Mouse (Mus musculus): ENCODE measurements around the gene Chad.

The Chad gene

DNA sequence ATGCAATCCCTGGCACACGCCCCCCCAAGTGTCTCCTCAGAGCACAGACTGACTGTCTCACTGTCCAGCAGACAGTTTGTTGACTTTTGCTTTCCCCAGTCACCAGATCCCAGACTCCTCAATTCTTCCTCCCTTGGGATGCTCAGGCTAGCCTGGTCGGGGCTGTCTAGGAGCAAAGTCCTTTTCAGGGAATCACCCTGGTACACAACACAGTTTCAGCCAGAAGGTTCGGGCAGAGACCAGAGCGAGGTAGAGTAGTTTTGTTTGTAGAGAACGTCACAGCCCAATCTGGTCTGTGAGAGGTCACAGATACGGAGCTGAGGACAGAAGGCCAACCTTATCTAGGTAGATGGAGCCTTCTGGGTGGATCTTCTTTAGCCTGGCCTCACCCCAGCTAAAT is 1.7 kb downstream of the Chad start:
- DNase-seq, result no peak

DNA sequence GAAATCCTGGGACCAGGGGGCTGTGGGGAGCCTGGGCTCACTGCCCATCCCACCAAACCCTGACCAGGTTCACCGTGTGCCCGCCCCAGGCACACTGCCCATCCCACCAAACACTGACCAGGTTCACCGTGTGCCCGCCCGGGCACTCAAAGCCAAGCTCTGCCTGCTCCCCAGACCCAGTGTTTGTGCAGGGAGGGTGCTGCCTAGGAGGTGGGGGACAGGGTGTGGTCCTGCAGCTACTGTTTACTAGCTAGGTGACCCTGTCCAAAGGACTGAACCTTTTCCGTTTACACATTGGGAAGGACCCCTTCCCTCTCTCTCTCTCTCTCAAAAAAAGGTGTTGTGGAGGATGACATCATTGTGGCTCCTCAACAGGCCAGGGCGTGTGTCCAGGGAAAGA is 2.5 kb downstream of the Chad start:
- no peak for DNase-seq

DNA sequence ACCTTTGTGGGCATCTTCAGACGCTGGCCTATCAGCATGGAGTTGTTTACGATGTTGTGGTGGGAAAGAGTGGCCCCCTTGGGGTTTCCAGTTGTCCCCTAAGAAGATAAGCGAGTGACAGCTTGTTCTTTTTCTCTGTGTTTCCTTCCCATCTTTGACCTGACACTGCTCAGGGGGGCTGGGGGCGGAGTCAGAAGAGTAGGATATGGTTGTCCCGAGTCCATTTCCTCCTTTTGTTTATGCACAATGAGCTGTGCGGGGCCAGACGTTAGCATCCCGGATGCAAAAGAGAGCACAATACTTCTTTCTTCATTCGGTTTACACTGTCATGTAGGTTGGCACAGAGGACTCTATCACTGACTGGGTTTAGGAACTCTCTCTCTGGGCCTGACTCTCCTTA is 5.8 kb downstream of the Chad start:
- DNase-seq, result peak; percentile 96

- DNase-seq, result no peak
Measured at GRCm38 (mm10) chr11:94571850-94572249, 7.0 kb downstream of the Chad start.

GRCm38 (mm10) chr11:94574560-94574959 is 9.7 kb downstream of the Chad start:
- no peak for DNase-seq

DNA sequence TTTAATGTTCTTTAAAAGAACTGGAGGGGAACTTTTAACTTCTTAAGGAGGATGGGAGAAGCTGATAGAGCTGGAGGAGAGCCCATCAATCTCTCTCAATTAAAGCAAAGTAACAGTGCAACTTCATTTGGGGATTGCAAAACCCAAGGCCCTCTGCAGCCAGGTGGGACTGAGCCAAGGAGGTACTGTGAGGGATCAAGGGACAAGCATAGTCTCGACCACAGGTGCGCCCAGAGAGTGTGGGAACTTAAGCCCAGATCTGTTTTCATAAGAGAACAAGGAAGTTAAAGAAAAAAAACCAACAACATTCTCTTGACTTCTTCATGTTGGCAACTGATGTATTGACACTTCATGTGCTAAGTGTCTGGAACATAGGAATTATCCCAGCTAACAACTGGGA is 10.2 kb downstream of the Chad start:
- no peak for DNase-seq

DNA sequence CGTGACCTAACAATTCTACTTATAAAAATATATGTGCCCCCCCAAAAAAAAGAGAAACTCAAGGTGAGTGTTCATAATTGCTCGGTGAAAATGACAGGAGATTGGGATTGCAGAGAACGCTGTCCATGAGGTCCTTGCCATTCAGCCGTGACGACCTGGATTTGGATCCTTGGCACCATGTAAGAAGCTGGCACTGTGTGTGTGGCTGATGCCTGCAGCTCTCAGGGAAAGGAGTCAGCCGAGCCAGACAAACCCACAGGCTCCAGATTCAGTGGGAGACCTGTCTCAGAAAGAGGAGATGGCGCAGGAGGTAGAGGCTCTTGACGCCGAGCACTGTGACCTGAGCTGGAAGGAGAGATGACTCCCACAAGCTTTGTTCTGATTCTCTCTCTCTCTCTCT is 11.5 kb downstream of the Chad start:
- no peak for DNase-seq

DNA sequence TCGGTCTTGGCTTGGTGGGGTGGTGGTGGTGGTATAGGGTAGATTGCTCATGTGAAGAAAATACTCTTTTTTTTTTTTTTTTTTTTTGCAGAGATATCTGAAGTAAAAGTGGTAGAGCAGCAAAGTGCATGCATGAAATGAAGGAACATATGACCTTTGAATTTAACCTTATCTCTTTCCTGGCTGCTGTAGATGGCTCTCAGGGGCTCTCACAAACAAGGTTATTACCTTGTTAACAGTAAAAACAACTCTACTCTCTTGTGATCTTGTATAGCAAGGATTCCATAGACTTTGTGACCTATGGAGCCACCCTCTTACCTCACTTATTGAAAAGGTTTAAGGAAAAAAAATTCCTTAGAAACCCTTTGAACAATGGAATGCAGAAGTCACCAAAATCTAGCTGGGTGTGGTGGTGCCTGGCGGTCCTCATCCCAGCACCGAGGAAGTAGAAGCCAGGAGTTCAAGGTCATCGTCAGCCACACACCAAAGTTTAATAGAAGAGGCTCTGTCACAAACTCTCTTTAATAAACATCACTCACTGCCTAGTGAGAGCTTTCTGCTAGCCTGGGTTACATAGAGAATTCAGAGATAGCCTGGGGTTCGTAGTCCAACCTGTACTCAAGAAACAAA is 15.4 kb downstream of the Chad start:
- no peak for DNase-seq

GRCm38 (mm10) chr11:94585091-94585490 is 20.2 kb downstream of the Chad start:
- DNase-seq, result no peak

DNA sequence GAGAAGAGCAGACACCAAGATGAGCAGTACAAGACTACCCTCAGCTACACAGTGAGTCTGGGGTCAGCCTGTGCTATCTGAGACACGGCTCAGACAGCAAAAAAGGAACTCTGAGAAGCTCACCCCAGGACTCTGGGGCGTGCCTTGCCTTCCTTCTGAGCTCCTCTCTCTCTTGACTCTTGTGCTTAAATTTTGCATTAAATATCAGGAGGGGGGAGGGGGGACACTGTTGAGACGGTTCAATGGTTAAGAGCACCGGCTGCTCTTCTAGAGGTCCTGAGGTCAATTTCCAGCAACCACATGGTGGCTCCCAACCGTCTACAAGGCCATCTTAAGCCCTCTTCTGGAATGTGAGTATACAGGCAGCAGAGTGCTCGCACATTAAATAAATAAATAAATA is 22.7 kb downstream of the Chad start:
- DNase-seq, result no peak

DNA sequence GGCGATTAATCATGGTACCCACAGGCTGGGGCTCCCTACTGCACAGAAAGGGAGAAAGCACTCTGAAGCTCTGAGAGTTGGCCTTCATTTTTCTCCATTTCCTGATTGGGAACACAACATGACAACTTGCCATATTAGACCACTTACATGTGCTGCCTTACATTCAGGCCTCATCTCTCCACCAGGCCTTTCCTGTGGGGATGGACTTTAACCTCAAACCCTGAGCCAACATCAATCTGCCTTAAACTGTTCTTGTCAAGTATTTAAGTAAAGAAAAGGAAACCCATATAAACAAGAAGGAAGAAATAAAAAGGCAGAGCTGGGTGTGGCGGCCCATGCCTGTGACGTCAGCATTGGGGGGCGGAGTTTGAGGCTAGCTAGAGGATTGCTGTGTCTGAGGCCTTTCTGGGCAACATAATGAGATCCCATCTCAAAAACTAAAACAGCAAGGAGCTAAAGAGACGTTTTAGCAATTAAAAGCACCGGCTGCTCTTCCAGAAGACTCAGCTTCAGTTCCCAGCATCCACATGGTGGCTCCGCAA is 31.5 kb downstream of the Chad start:
- DNase-seq, result no peak

- DNase-seq, result peak; percentile 96
Measured at GRCm38 (mm10) chr11:94597319-94597718, 32.5 kb downstream of the Chad start.

GRCm38 (mm10) chr11:94598437-94599120 is 33.7 kb downstream of the Chad start:
- no peak for DNase-seq

- no peak for DNase-seq
Measured at GRCm38 (mm10) chr11:94600447-94600846, 35.6 kb downstream of the Chad start.

GRCm38 (mm10) chr11:94601321-94602281 is 36.8 kb downstream of the Chad start, which contains the start of gene Acsf2:
Gene Acsf2, minus strand, starts transcription at chr11:94601871.
- DNase-seq, result peak; percentile 99

DNA sequence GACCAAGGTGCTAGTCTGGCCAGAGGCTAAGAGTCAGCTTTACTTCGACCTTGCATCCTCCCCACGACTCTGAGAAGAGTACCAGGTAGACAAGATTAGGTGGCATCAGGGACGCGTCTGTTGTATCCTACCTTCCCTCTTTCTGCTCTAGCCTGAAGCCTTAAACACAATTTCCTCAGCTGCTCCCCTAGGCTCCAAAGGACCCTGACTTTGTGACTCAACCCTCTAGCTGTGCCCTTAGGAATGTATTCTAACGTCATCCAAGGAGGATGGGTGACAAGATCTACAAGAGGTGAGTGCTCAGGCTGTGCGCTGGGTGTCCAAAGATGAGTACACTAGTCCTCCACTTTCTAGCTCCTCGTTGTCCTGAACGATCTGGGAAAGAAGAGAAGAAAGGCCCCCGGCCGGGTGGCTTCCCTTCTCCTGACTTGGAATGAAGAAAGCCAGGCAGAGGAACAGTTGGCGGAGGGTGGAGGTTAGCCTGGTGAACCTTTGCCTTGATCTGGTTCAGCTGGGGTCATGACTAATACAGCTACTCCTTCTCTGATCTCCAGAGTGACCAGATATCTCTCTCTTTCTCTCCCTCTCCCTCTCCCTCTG is 37.6 kb downstream of the Chad start:
- no peak for DNase-seq

DNA sequence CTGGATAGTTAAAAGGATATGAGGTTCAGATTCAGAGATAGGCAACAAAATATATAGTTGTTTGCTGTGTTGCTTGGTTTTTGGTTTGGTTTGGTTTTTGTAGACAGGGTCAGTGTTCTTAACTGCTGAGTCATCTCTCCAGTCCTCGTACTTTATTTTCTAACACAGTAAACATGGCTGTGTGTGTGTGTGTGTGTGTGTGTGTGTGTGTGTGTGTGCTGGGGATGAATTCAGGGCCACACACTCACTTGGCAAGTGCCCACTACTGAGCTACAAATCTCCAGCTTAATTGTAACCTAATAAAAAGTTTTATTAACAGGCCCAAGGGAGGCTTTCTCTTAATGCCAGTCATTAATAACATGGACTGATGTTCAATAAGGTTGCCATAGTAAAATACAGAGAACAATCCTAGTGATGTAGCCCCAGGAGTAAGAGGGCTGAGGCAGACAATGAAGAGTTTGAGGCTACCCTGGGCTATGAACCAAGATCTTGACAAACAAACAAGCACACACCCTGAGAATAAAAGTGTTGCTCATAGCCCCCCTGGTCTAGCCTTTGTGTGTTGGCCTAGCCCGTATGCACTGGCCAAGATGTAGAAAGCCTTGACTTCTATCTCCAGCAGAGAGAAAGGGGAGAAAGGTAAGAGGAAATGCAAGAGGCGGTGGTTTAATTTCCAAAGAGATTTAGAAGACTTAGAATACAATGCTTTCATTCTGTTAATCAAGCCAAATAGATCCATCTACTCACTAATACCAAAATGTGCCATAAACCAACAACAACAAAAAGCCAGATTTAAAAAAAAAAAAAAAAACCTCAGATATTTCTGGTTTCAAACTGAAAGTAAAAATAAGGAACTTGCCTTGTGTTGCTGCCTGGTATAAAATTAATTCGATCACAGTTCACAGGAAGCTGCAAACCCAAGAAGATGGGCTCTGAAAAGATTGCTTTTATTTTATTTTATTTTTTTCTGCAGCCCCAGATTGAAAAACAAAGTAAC is 46.2 kb downstream of the Chad start:
- no peak for DNase-seq

- no peak for DNase-seq
Measured at GRCm38 (mm10) chr11:94614603-94615002, 49.8 kb downstream of the Chad start.

DNA sequence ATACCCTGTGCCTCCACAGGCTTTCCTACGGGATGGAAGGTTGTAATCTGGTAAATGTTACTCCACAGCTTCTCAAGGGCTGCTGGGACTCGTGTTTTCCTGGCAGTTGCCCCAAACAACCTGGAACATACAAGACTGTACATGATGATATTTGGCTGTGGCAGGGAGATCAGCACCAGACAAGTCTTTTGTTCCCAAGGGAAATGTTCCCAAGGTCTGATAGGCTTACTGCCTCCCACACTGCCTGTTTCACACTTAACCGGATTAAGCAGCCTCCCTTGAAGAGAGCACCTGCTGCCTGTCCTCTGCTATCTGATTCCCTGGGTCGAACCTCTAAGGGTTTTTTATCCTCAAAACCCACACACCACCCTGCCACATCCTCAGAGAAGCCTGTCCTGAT is 50.6 kb downstream of the Chad start:
- peak; percentile 56 for DNase-seq

DNA sequence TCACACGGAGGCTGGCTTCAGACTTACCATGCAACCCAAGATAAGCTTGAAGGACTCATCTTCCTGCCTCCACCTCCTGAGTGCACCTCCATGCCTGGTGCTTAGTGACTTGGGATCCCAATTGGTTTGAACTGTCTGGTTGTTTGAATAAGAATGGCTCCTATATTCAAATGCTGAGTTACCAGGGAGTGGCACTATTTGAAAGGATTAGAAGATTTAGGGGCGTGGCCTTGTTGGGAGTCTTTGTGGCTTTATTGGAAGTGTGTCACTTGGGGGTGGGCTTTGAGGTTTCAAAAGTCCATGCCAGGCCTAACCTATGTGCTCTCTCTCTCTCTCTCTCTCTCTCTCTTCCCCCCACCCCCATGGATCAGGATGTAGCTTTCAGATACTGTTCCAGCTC is 52.8 kb downstream of the Chad start:
- DNase-seq, result no peak
